Mouse (Mus musculus): Measurements from ENCODE around the gene Copb1. TPM values are rescaled to one million over a fixed set of nuclear protein-coding genes. Genes with fewer than 3 reads are reported as not detected.
A peak's percentile ranks its signal among the peaks of the same experiment; 100 is the strongest.
"Not testable (repeated sequence)": the region's sequence is repeated elsewhere in the genome, so short reads cannot be mapped to it uniquely, and the experiment has no call there.

Gene Copb1
- total RNA-seq, 2 experiments from 2014 or later: 22.0 to 26.8 TPM

GRCm38 (mm10) chr7:114210618-114211017, 43.9 kb downstream of the Copb1 start:
- no peak overlapping the region for H3K27ac ChIP-seq
- intact Hi-C loops (cut with DNase I): loop anchor here (5.0 kb wide), 1 partner anchor 93 kb away; the partner anchor contains the start of gene Rras2
- no peak for TF ChIP-seq CTCF (IDR thresholded peaks at IDR 0.05)
- no peak for DNase-seq
- no peak overlapping the region for H3K4me3 ChIP-seq

- no peak for DNase-seq
- Histone ChIP-seq H3K27ac (no peak overlapping the region), H3K4me3 (no peak overlapping the region)
- TF ChIP-seq CTCF (IDR thresholded peaks at IDR 0.05): no peak
- intact Hi-C loops (cut with DNase I): loop anchor here (5.0 kb wide), 1 partner anchor 93 kb away; the partner anchor contains the start of gene Rras2
These were observed 44.7 kb downstream of the Copb1 start for GRCm38 (mm10) chr7:114209841-114210240.

- Histone ChIP-seq H3K27ac (no peak overlapping the region), H3K4me3 (no peak overlapping the region)
- TF ChIP-seq CTCF (IDR thresholded peaks at IDR 0.05): no peak
- no peak for DNase-seq
- intact Hi-C loops (cut with DNase I): no loop called here
These were observed 50.8 kb downstream of the Copb1 start for GRCm38 (mm10) chr7:114203491-114204359.

- no peak for TF ChIP-seq CTCF (IDR thresholded peaks at IDR 0.05)
- no peak overlapping the region for H3K4me3 ChIP-seq
- DNase-seq: no peak
- no peak overlapping the region for H3K27ac ChIP-seq
- intact Hi-C loops (cut with DNase I): no loop called here
These were observed 51.5 kb downstream of the Copb1 start for GRCm38 (mm10) chr7:114202972-114203404.

- no peak overlapping the region for H3K4me3 ChIP-seq
- H3K27ac ChIP-seq: peak overlapping the region; percentile 56; the same call in 1 of the 2 replicates
- no peak for DNase-seq
- intact Hi-C loops (cut with DNase I): no loop called here
- TF ChIP-seq CTCF (IDR thresholded peaks at IDR 0.05): no peak
These were observed 53.9 kb downstream of the Copb1 start for GRCm38 (mm10) chr7:114200651-114201050.

GRCm38 (mm10) chr7:114199428-114200110, 54.9 kb downstream of the Copb1 start:
- no peak for TF ChIP-seq CTCF (IDR thresholded peaks at IDR 0.05)
- DNase-seq: no peak
- intact Hi-C loops (cut with DNase I): no loop called here
- H3K4me3 ChIP-seq: no peak overlapping the region
- peak overlapping the region; percentile 70 for H3K27ac ChIP-seq

- Histone ChIP-seq H3K27ac (no peak overlapping the region), H3K4me3 (no peak overlapping the region)
- intact Hi-C loops (cut with DNase I): no loop called here
- no peak for DNase-seq
- TF ChIP-seq CTCF (IDR thresholded peaks at IDR 0.05): no peak
These were observed 56.3 kb downstream of the Copb1 start for GRCm38 (mm10) chr7:114198252-114198651.

- intact Hi-C loops (cut with DNase I); H3K4me3 ChIP-seq; DNase-seq; H3K27ac ChIP-seq: not testable (repeated sequence)
- TF ChIP-seq CTCF (IDR thresholded peaks at IDR 0.05): peak; percentile 25; the same call in 1 of the 2 replicates
These were observed 57.9 kb downstream of the Copb1 start for GRCm38 (mm10) chr7:114196588-114196987.

- H3K27ac ChIP-seq; H3K4me3 ChIP-seq; intact Hi-C loops (cut with DNase I); DNase-seq: not testable (repeated sequence)
These were observed 59.7 kb downstream of the Copb1 start for GRCm38 (mm10) chr7:114194788-114195187.

GRCm38 (mm10) chr7:114194224-114194623, 60.3 kb downstream of the Copb1 start:
- H3K27ac ChIP-seq: no peak overlapping the region
- no peak for DNase-seq
- TF ChIP-seq CTCF (IDR thresholded peaks at IDR 0.05): no peak
- intact Hi-C loops (cut with DNase I): no loop called here
- H3K4me3 ChIP-seq: no peak overlapping the region

GRCm38 (mm10) chr7:114193284-114194067, 61.0 kb downstream of the Copb1 start:
- intact Hi-C loops (cut with DNase I): no loop called here
- DNase-seq: no peak
- TF ChIP-seq CTCF (IDR thresholded peaks at IDR 0.05): no peak
- no peak overlapping the region for H3K4me3 ChIP-seq
- no peak overlapping the region for H3K27ac ChIP-seq

GRCm38 (mm10) chr7:114192581-114192980, 61.9 kb downstream of the Copb1 start:
- no peak for TF ChIP-seq CTCF (IDR thresholded peaks at IDR 0.05)
- intact Hi-C loops (cut with DNase I): no loop called here
- H3K4me3 ChIP-seq: no peak overlapping the region
- DNase-seq: no peak
- no peak overlapping the region for H3K27ac ChIP-seq

Data from gastrocnemius, adult 2 months (tissue).